Mouse (Mus musculus) G1E (cell line): ENCODE results near the gene Dlx3. TPM values are rescaled to one million over a fixed set of nuclear protein-coding genes. Genes with fewer than 3 reads are reported as not detected.

Experiments
- ATAC-seq: 2 replicates; pipeline ENCODE4 v1.8.0; 2016; ENCODE audit warnings: mild to moderate bottlenecking; ENCODE audit not compliant: insufficient number of reproducible peaks, poor library complexity, low FRiP score, severe bottlenecking; ENCODE audit errors: extremely low read depth
- DNase-seq: peaks from one replicate; pipeline ENCODE4 v3.0.0; 2012; ENCODE audit warnings: low spot score
- H3K27me3 ChIP-seq: 2 replicates; pipeline ENCODE4 v1.6.1; 2012; ENCODE audit warnings: mild to moderate bottlenecking, low read length, inconsistent platforms; ENCODE audit not compliant: insufficient read depth
- H3K36me3 ChIP-seq: replicated peaks from 2 replicates; pipeline ENCODE3; 2012; ENCODE audit warnings: mild to moderate bottlenecking, inconsistent platforms
- H3K4me1 ChIP-seq: 2 replicates; pipeline ENCODE4 v1.6.1; 2012; ENCODE audit warnings: low read depth, low read length, inconsistent platforms, mixed read lengths; ENCODE audit not compliant: insufficient read depth
- H3K4me3 ChIP-seq: 2 replicates; pipeline ENCODE4 v1.5.1; 2012; ENCODE audit warnings: low read depth, mild to moderate bottlenecking, inconsistent platforms, low read length, moderate library complexity, mixed read lengths
- H3K9me3 ChIP-seq: replicated peaks from 2 replicates; pipeline ENCODE4 v1.6.1; 2012; ENCODE audit warnings: inconsistent platforms
- CTCF ChIP-seq: IDR thresholded peaks from 2 replicates; pipeline ENCODE4 v1.5.1; 2012; ENCODE audit warnings: low read depth, low read length, inconsistent platforms, mixed read lengths
- GATA1 ChIP-seq: IDR thresholded peaks from 2 replicates; pipeline ENCODE4 v1.6.1; 2012; ENCODE audit warnings: borderline replicate concordance, low read length, inconsistent platforms, mixed read lengths
- GATA2 ChIP-seq: IDR thresholded peaks from 2 replicates; pipeline ENCODE4 v1.6.1; 2012; ENCODE audit warnings: low read depth, low read length, inconsistent platforms, borderline replicate concordance
- POLR2AphosphoS5 ChIP-seq: IDR thresholded peaks from 2 replicates; pipeline ENCODE4 v1.6.1; 2012; ENCODE audit warnings: low read depth, low read length, inconsistent platforms; ENCODE audit not compliant: insufficient replicate concordance
- TAL1 ChIP-seq: conservative IDR thresholded peaks from 2 replicates; pipeline ENCODE4 v1.6.1; 2012; ENCODE audit warnings: low read depth, low read length, inconsistent platforms, mixed read lengths
- polyA plus RNA-seq: library from polyadenylated mRNA; stranded (reverse); fragments of >175 nt; gene quantifications from 2 replicates; pipeline ENCODE4 v1.2.3, GENCODE M21; 2012
- total RNA-seq, 2 experiments: library from RNA; stranded (forward) in 1 of 2; stranded (reverse) in 1 of 2; fragments of 200-1000 nt in 1 of 2; fragments of >200 nt in 1 of 2; fragmentation: Nextera tagmentation in 1 of 2; gene quantifications; 2 replicates each; pipeline ENCODE4 v1.2.3; 2014 to 2017

Dlx3 gene
- total and polyA plus RNA-seq, 3 experiments, result 0.11 TPM; not detected in 2

DNA sequence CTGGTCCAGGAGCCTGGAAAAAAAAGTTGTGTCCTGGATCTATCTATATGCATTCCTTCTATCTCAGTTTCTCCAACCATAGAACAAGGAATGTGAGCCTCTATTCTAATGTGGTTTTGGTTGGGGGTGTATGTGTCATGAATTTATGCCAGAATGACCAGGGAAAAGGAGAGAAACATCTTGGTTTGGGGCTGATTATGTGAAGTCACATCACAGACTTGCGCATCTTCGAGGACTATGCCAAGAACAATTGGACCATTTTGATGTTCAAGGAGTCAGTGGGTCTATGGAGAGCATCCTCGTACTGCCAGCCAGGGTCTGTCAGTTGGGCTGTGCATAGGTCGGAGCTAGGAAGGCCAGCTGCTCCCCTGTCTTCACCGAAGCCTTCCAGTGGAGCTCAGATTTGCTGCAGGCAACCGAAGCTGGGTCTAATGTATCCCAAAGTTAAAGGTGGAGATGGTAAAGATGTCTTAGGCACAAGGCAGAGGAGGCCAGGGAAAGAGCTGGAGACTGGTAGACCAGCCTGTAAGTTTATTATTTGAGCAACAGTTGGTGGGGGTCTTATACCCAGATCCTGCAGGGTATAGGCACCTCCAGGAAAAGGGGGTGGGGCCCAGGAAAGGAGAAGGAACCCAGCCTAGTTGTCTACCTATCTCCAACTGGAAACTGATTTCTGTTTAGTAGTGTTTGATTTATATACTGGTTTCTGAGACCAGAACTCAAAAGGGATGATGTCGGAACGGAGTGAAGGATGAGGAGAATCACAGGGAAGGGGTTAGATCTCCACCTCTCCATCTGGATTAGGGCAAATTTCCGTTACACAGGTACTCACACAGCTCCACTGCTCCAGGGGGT is 24.4 kb downstream of the Dlx3 start:
- Histone ChIP-seq H3K9me3 (no peaks in the 10 kb centered on the region), H3K27me3 (peaks cover 48% of the 10 kb centered on the region), H3K4me1 (no peaks in the 10 kb centered on the region; the same call in 1 of the 2 replicates), H3K36me3 (no peaks in the 10 kb centered on the region), H3K4me3 (no peak overlapping the region)
- TF ChIP-seq GATA2, result no peak
- no peak for TF ChIP-seq CTCF
- TF ChIP-seq POLR2AphosphoS5, result no peak
- no peak for TF ChIP-seq TAL1
- TF ChIP-seq GATA1, result no peak
- ATAC-seq (no peak), DNase-seq (no peak)

DNA sequence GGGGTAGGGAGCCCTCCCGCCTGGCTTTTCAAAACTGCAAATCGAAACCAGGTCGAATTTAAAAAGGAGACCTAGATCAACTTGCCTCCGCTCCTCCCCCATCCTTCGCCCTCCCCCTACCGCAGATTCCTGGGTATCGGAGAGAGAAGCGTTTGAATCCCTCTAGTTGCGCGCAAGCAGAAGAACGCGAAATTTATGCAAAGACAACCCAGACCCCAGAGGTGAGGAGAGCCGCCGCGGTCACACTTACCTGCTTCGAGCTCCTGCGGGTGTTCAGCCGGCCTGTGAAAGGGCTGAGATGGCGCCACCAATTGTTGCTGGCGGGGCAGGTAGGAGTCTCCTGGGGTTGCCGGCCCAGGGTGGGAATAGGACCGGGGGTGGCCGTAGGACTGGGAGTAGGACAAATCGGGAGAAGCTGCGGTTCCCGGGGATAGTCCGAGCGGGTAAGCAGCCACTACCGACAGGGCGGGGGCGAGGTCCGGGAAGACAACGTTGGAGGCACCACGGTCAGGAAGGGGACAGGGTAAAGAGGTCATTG is 25.1 kb downstream of the Dlx3 start:
- peaks cover 42% of the 10 kb centered on the region for H3K27me3 ChIP-seq
- H3K4me3 ChIP-seq, result no peak overlapping the region
- H3K9me3 ChIP-seq, result no peaks in the 10 kb centered on the region
- H3K36me3 ChIP-seq, result no peaks in the 10 kb centered on the region
- TF ChIP-seq GATA1 (no peak), GATA2 (no peak), TAL1 (no peak), POLR2AphosphoS5 (no peak), CTCF (no peak)
- H3K4me1 ChIP-seq, result no peaks in the 10 kb centered on the region; the same call in 1 of the 2 replicates
- DNase-seq (no peak), ATAC-seq (no peak)

DNA sequence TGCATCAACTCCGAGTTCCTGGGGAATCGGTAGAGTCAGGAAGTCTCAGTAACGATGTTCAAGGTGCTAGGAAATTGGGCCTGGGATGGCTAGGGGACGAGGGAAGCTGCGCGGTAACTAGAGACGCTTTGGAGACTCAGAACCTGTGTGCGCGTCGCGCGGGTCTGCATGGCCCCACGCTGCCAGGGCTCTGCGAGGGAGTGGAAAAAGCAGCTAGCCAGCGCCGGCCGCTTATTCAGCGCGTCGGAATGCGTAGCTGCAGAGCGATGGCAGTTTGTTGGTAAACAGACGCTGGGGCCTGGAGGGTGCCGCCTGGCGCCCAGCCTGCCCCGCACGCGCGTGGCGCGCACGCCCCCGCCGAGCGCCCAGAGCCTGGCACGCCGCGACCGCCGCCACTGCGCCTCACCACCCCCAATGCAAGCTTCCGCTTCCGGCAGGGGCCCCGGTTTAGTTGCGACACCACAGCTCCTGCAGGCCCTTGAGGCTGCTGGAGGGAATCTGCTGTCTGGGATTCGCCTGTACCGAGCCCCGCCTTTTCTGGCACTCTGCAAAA is 26.0 kb downstream of the Dlx3 start, which contains the start of gene Dlx4:
Gene Dlx4 (minus strand): TSS at position 413 of the 553 bp plus-strand sequence.
- ATAC-seq (no peak), DNase-seq (no peak)
- Histone ChIP-seq H3K9me3 (no peaks in the 10 kb centered on the region), H3K4me1 (no peaks in the 10 kb centered on the region; the same call in 1 of the 2 replicates), H3K27me3 (peaks cover 42% of the 10 kb centered on the region), H3K36me3 (no peaks in the 10 kb centered on the region), H3K4me3 (no peak within 1 kb of the TSS)
- TF ChIP-seq CTCF (no peak), POLR2AphosphoS5 (no peak), GATA2 (no peak), GATA1 (no peak), TAL1 (no peak)

DNA sequence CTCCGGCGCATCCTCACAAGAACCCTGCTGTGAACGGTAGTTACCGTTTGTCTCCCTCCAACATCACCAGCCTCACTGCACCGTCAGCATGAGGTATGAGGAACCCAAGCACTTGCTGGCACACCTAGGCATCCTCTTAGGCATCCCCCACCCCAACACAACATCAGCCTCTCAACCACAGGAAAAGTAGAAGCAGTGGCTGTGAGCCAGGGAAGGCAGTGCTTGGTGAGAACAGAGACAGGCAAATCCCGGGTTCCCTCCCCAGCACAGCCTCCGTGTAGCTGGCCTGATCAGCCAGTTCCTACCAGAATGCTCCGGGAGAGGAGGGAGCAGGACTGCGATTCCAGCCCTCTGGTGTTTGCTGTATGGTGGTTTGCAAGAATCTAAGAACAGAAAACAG is 28.8 kb downstream of the Dlx3 start:
- Histone ChIP-seq H3K9me3 (no peaks in the 10 kb centered on the region), H3K36me3 (no peaks in the 10 kb centered on the region), H3K4me1 (no peaks in the 10 kb centered on the region; the same call in 1 of the 2 replicates), H3K27me3 (peaks cover 29% of the 10 kb centered on the region), H3K4me3 (no peak overlapping the region)
- no peak for DNase-seq
- TF ChIP-seq POLR2AphosphoS5 (no peak), GATA2 (no peak), GATA1 (no peak), TAL1 (no peak), CTCF (no peak)
- no peak for ATAC-seq

DNA sequence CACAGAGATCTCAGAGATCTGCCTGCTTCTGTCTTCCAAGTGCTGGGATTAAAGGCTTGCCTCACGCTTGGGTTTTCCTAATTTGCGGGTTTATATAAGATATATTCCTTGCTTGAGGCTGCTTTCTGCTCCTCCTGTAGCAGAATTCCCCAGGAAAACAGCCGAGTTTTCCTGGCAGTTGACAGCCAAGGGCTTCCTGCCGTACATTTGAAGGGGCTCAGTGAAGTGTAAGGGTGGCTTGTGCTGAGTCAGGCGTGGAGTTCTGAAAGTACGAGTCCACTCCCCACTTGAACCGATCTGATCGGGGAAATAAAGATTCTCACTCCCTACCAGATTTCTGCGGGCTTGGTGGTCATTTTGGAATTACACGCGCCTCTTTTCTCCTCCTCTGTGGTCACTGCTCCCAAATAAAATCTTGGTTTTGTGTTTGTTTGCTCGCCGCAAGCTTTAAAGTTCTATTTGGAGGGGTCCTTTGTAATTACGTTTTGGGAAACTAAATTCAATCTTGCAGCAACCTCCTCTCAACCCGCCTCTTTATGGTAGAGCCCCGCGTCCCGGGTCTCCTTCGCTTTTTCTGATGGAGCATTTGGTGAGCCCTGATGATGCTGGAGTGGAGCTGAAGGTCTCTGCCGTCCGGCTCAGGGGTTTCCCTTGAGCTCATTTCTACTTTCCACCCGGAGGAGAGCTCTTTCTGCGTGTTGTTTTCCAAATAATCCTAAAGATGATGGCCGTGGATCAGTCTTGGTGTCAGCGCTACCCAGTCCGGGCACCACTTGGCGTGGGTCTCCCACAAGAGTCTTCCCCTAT is 29.7 kb downstream of the Dlx3 start:
- Histone ChIP-seq H3K9me3 (no peaks in the 10 kb centered on the region), H3K36me3 (no peaks in the 10 kb centered on the region), H3K4me3 (no peak overlapping the region), H3K27me3 (peaks cover 25% of the 10 kb centered on the region), H3K4me1 (no peaks in the 10 kb centered on the region; the same call in 1 of the 2 replicates)
- DNase-seq, result no peak
- no peak for ATAC-seq
- TF ChIP-seq TAL1, result no peak
- no peak for TF ChIP-seq GATA1
- no peak for TF ChIP-seq CTCF
- TF ChIP-seq GATA2, result no peak
